Mouse (Mus musculus) neural tube, embryonic 10.5 days (tissue): ENCODE results near the gene Adamts6.

Source experiments
- DNase-seq: peaks from one replicate; pipeline ENCODE4 v3.0.0-alpha.2; 2017; ENCODE audit warnings: low spot score; ENCODE audit errors: extremely low spot score

Adamts6 gene

GRCm38 (mm10) chr13:104453271-104453974 is 165.8 kb downstream of the Adamts6 start:
- DNase-seq = no peak

- DNase-seq = no peak
Observed at GRCm38 (mm10) chr13:104460287-104460686, 172.7 kb downstream of the Adamts6 start.

GRCm38 (mm10) chr13:104468061-104468460 is 180.4 kb downstream of the Adamts6 start:
- no peak for DNase-seq

DNA sequence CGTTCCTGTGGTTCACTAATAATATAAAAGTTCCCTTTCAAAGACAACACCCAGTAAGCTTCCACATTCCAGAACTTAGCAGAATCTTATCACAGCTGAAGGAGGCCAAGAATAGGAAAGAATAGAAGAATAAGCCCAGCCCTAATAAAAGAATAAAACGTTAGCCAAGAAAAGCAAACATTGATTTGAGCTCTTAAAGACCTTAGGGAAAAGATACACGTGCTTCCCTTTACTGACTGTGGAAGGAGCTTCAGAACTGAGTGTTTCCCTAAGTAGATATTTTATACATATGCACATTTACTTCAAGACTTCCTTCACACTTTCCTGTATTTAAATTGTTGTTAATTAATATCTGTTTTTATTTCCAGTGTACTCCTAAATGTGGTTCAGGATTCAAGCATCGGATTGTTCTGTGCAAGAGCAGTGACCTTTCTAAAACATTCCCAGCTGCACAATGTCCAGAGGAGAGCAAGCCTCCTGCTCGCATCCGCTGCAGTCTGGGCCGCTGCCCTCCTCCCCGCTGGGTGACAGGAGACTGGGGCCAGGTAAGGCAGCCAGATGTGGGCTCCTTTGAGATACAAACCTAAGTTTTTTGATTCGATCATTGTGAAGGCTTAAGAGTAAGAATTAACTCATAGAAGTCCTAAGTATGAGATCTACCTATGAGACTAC is 188.8 kb downstream of the Adamts6 start:
- no peak for DNase-seq

DNA sequence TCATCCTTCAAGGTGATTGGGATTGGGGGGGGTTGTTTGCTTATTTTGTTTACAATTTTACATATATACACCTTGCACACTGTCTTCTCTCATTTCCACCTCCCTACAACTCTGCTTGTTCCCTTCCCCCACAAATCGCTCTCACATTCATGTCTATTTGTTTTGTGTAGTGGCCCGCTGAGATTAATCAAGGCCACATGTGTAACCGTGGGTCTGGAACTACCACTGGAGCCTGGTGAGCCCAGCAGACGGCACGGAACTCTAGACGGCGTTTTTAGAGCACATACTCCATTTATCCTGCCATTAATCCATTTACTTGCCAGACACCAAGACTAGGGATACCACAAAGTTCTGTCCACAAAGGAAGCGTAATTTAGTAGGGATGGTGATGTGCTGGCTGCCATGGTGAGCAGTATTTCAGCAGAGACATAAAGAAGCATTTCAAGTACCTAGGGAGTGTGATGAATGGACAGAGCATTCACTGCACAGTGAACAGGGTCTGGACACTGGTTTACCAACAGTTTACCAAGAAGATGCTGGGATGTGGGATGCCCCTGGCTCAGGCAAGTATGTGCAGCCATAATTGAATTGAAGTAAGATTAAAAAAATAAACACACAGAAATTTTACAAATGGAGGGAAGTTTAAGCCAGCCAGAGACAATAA is 194.9 kb downstream of the Adamts6 start:
- no peak for DNase-seq

- DNase-seq = no peak
Observed at GRCm38 (mm10) chr13:104483111-104483722, 195.6 kb downstream of the Adamts6 start.

- no peak for DNase-seq
Observed at GRCm38 (mm10) chr13:104491046-104491811, 203.6 kb downstream of the Adamts6 start.

GRCm38 (mm10) chr13:104493466-104493993 is 205.9 kb downstream of the Adamts6 start:
- DNase-seq = peak; percentile 12

- DNase-seq = peak; percentile 15
Observed at GRCm38 (mm10) chr13:104494200-104494873, 206.7 kb downstream of the Adamts6 start.

- peak; percentile 8 for DNase-seq
Observed at GRCm38 (mm10) chr13:104497592-104497991, 210.0 kb downstream of the Adamts6 start.

- DNase-seq = no peak
Observed at GRCm38 (mm10) chr13:104498669-104499068, 211.0 kb downstream of the Adamts6 start.

GRCm38 (mm10) chr13:104499116-104500040 is 211.7 kb downstream of the Adamts6 start:
- peak; percentile 25 for DNase-seq

- DNase-seq = peak; percentile 10
Observed at GRCm38 (mm10) chr13:104502406-104502805, 214.8 kb downstream of the Adamts6 start.

- DNase-seq = no peak
Observed at GRCm38 (mm10) chr13:104504043-104504442, 216.4 kb downstream of the Adamts6 start.

GRCm38 (mm10) chr13:104506165-104506875 is 218.7 kb downstream of the Adamts6 start:
- DNase-seq = no peak

DNA sequence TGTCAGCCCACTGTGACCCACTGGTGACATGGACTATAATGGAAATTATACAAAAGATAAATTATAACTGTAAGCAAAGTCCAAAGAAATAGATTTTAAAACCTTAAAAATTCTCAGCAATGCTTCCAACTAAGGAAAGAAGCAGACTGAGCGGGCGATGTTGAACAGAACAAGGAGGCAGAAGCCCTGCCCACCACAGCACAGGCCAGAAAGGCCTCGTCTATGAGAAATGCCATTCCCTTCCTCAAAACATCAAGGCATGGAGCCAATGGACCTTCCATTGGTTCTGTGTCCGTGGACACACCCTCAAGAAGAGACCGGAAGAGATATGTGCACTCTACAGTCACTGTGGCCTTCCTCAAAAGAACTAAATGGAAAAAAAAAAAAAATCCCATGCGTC is 220.0 kb downstream of the Adamts6 start:
- no peak for DNase-seq

GRCm38 (mm10) chr13:104509561-104510493 is 222.2 kb downstream of the Adamts6 start:
- peak; percentile 12 for DNase-seq
